Mouse (Mus musculus) splenic B cell, adult 2 months (primary cell): Measurements from ENCODE around the gene Rad51ap2.

Experiments used
- DNase-seq: peaks from one replicate; pipeline ENCODE4 v3.0.0-alpha.2; 2011; ENCODE audit warnings: low read depth, low spot score
- H3K27me3 ChIP-seq: 2 replicates; pipeline ENCODE4 v1.6.1; 2012; ENCODE audit warnings: mild to moderate bottlenecking, low read length, moderate library complexity, mixed read lengths; ENCODE audit not compliant: control insufficient read depth, poor library complexity, insufficient read depth, severe bottlenecking
- H3K36me3 ChIP-seq: 2 replicates; pipeline ENCODE4 v1.6.1; 2012; ENCODE audit warnings: mild to moderate bottlenecking, low read length, moderate library complexity, mixed read lengths; ENCODE audit not compliant: control insufficient read depth, poor library complexity, insufficient read depth, severe bottlenecking

The Rad51ap2 gene

GRCm38 (mm10) chr12:11456632-11457031 is 753 bp downstream of the Rad51ap2 start:
- Histone ChIP-seq H3K27me3 (no peaks in the 10 kb centered on the region), H3K36me3 (no peaks in the 10 kb centered on the region)
- no peak for DNase-seq
